Mouse (Mus musculus): ENCODE data around the gene Adnp. TPM values are rescaled to one million over a fixed set of nuclear protein-coding genes. Genes with fewer than 3 reads are reported as not detected.

The Adnp gene
- polyA plus RNA-seq, 1 experiment from 2014 or later, result 15.9 TPM

GRCm38 (mm10) chr2:168231471-168231829, 24.5 kb upstream of the Adnp start:
- Histone ChIP-seq H3K4me1 (peaks cover 46% of the 10 kb centered on the region), H3K36me3 (replicated peaks) (0 out of 2 replicates have a peak, but pooled peaks cover 7% of the 10 kb centered on the region), H3K9me3 (no peaks in the 10 kb centered on the region), H3K4me3 (peak overlapping the region; percentile 93), H3K9ac (peak overlapping the region; percentile 95), H3K27ac (no peak overlapping the region), H3K27me3 (replicated peaks) (no peaks in the 10 kb centered on the region), H3K4me2 (peak overlapping the region; percentile 95)
- ATAC-seq (replicated peaks), result peak; percentile 13; the same call in 1 of the 2 replicates
- 61% methylated on average over 33 of the region's 33 CpGs for WGBS

- peak overlapping the region; percentile 93 for H3K4me3 ChIP-seq
These were observed 24.0 kb upstream of the Adnp start for GRCm38 (mm10) chr2:168230773-168231470.

GRCm38 (mm10) chr2:168230026-168230728, 23.3 kb upstream of the Adnp start, which contains the start of the genes Gm20716, Dpm1 and Mocs3:
Gm20716 (minus strand) TSS chr2:168230364.
Dpm1 (minus strand) TSS chr2:168230591.
Mocs3 (plus strand) TSS chr2:168230622.
- Histone ChIP-seq H3K4me1 (peaks cover 46% of the 10 kb centered on the region), H3K9me3 (no peaks in the 10 kb centered on the region), H3K4me3 (peak within 1 kb of the TSS; percentile 93), H3K27me3 (replicated peaks) (no peaks in the 10 kb centered on the region), H3K4me2 (peak within 1 kb of the TSS; percentile 95), H3K36me3 (replicated peaks) (peaks cover 15% of the 10 kb centered on the region; the same call in 1 of the 2 replicates), H3K9ac (peak within 1 kb of the TSS; percentile 95), H3K27ac (peak within 1 kb of the TSS; percentile 97)
- peak; percentile 88 for ATAC-seq (replicated peaks)
- WGBS, result under 1% methylated on average over 73 of the region's 73 CpGs

More at GRCm38 (mm10) chr2:168230773-168231470, 24.0 kb upstream of the Adnp start:
- Histone ChIP-seq H3K4me2 (peak overlapping the region; percentile 95), H3K9me3 (no peaks in the 10 kb centered on the region), H3K36me3 (replicated peaks) (peaks cover 8% of the 10 kb centered on the region; the same call in 1 of the 2 replicates), H3K4me1 (peaks cover 46% of the 10 kb centered on the region), H3K9ac (peak overlapping the region; percentile 95), H3K27ac (peak overlapping the region; percentile 97), H3K27me3 (replicated peaks) (no peaks in the 10 kb centered on the region)
- WGBS, result 4% methylated on average over 96 of the region's 105 CpGs
- peak; percentile 72 for ATAC-seq (replicated peaks)

GRCm38 (mm10) chr2:168229116-168230025, 22.5 kb upstream of the Adnp start:
- Histone ChIP-seq H3K4me3 (peak overlapping the region; percentile 93), H3K9me3 (no peaks in the 10 kb centered on the region), H3K4me1 (peaks cover 46% of the 10 kb centered on the region), H3K27ac (peak overlapping the region; percentile 97; the same call in 1 of the 2 replicates), H3K27me3 (replicated peaks) (no peaks in the 10 kb centered on the region), H3K36me3 (replicated peaks) (peaks cover 19% of the 10 kb centered on the region), H3K4me2 (peak overlapping the region; percentile 95), H3K9ac (peak overlapping the region; percentile 95)
- no peak; the same call in 1 of the 2 replicates for ATAC-seq (replicated peaks)
- 21% methylated on average over 41 of the region's 41 CpGs for WGBS

- Histone ChIP-seq H3K27me3 (replicated peaks) (no peaks in the 10 kb centered on the region), H3K4me2 (no peak overlapping the region), H3K4me1 (peaks cover 8% of the 10 kb centered on the region), H3K36me3 (replicated peaks) (peaks cover 54% of the 10 kb centered on the region), H3K4me3 (no peak overlapping the region), H3K9ac (no peak overlapping the region), H3K9me3 (no peaks in the 10 kb centered on the region), H3K27ac (no peak overlapping the region)
- 84% methylated on average over 6 of the region's 6 CpGs for WGBS
- no peak for ATAC-seq (replicated peaks)
These were observed 16.4 kb upstream of the Adnp start for GRCm38 (mm10) chr2:168223326-168223725.

GRCm38 (mm10) chr2:168213788-168214397, 7.0 kb upstream of the Adnp start:
- no peaks in the 10 kb centered on the region for H3K4me1 ChIP-seq
- no peak overlapping the region for H3K27ac ChIP-seq
- WGBS, result 41% methylated on average over 5 of the region's 5 CpGs
- no peaks in the 10 kb centered on the region for H3K9me3 ChIP-seq
- no peak for ATAC-seq (replicated peaks)
- no peak overlapping the region for H3K4me3 ChIP-seq
- H3K9ac ChIP-seq, result no peak overlapping the region
- peaks cover 44% of the 10 kb centered on the region for H3K36me3 ChIP-seq (replicated peaks)
- H3K27me3 ChIP-seq (replicated peaks), result no peaks in the 10 kb centered on the region
- no peak overlapping the region for H3K4me2 ChIP-seq

- Histone ChIP-seq H3K36me3 (replicated peaks) (peaks cover 33% of the 10 kb centered on the region), H3K27me3 (replicated peaks) (no peaks in the 10 kb centered on the region), H3K4me1 (peaks cover 24% of the 10 kb centered on the region), H3K4me3 (no peak overlapping the region), H3K9ac (no peak overlapping the region), H3K9me3 (no peaks in the 10 kb centered on the region), H3K27ac (peak overlapping the region; percentile 99), H3K4me2 (no peak overlapping the region)
- no peak for ATAC-seq (replicated peaks)
- 94% methylated on average over 3 of the region's 3 CpGs for WGBS
These were observed 971 bp upstream of the Adnp start for GRCm38 (mm10) chr2:168207883-168208282.

GRCm38 (mm10) chr2:168205681-168206631, 956 bp downstream of the Adnp start:
- Histone ChIP-seq H3K4me3 (peak overlapping the region; percentile 83), H3K9me3 (no peaks in the 10 kb centered on the region), H3K9ac (peak overlapping the region; percentile 100), H3K36me3 (replicated peaks) (peaks cover 13% of the 10 kb centered on the region), H3K27me3 (replicated peaks) (no peaks in the 10 kb centered on the region), H3K4me1 (peaks cover 31% of the 10 kb centered on the region), H3K4me2 (peak overlapping the region; percentile 70), H3K27ac (peak overlapping the region; percentile 99)
- WGBS, result under 1% methylated on average over 45 of the region's 49 CpGs
- peak; percentile 31 for ATAC-seq (replicated peaks)

GRCm38 (mm10) chr2:168205265-168205664, 1.6 kb downstream of the Adnp start:
- H3K36me3 ChIP-seq (replicated peaks), result peaks cover 7% of the 10 kb centered on the region
- WGBS, result 2% methylated on average over 6 of the region's 6 CpGs
- no peaks in the 10 kb centered on the region for H3K9me3 ChIP-seq
- H3K4me1 ChIP-seq, result peaks cover 38% of the 10 kb centered on the region
- H3K4me2 ChIP-seq, result peak overlapping the region; percentile 70
- peak overlapping the region; percentile 100 for H3K9ac ChIP-seq
- H3K4me3 ChIP-seq, result peak overlapping the region; percentile 83
- peak; percentile 33; the same call in 1 of the 2 replicates for ATAC-seq (replicated peaks)
- H3K27ac ChIP-seq, result peak overlapping the region; percentile 99
- no peaks in the 10 kb centered on the region for H3K27me3 ChIP-seq (replicated peaks)

GRCm38 (mm10) chr2:168204476-168204999, 2.4 kb downstream of the Adnp start:
- Histone ChIP-seq H3K9ac (0 out of 2 replicates have a peak overlapping the region, but pooled peaks have one; percentile 100), H3K4me1 (peaks cover 45% of the 10 kb centered on the region), H3K4me2 (peak overlapping the region; percentile 70), H3K9me3 (no peaks in the 10 kb centered on the region), H3K36me3 (replicated peaks) (0 out of 2 replicates have a peak, but pooled peaks cover 4% of the 10 kb centered on the region), H3K27ac (no peak overlapping the region), H3K4me3 (peak overlapping the region; percentile 83), H3K27me3 (replicated peaks) (no peaks in the 10 kb centered on the region)
- no peak for ATAC-seq (replicated peaks)
- 88% methylated on average over 8 of the region's 8 CpGs for WGBS

Data from midbrain, embryonic 15.5 days (tissue).